Comparison of ENCODE assay signal across 7 mouse cellular contexts in the genomic region with DNA sequence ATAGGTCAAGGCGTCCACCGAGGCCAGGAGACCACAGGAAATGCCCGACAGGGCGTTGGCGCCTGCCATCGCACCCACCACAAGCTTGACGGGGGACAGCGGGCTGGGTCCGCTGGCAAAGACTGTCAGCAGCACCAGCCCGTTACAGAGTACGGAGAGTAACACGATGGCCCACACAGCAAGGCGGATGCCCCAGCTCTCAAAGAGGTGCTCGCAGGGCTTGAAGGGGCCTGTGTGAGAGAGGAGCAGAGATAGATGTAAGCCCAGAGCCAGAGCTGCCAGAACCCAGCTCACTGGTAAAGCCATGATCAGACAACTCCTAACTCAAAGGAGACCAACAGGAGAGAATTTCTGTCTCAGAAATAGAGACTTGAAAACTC. TPM values are rescaled to one million over a fixed set of nuclear protein-coding genes. Genes with fewer than 3 reads are reported as not detected.
DNase-seq lines count a peak whose midpoint lies in the region; ATAC-seq and TF ChIP-seq lines count a peak whose summit lies in the region.

No protein-coding gene starts in this region.

- no peaks in the 10 kb centered on the region for H3K36me3 ChIP-seq in lung, postnatal 0 days (ENCODE audit: insufficient read depth, low read length)
- H3K36me3 ChIP-seq in forebrain, embryonic 14.5 days (ENCODE audit: control insufficient read depth, insufficient read depth, low read length), result no peaks in the 10 kb centered on the region
- H3K36me3 ChIP-seq in limb, embryonic 12.5 days, result no peaks in the 10 kb centered on the region
- no peaks in the 10 kb centered on the region for H3K36me3 ChIP-seq in small intestine, adult 2 months (ENCODE audit: control insufficient read depth, insufficient read depth, low read length)

- TF ChIP-seq EP300 in lung, postnatal 0 days (IDR thresholded peaks at IDR 0.05), result no peak

- peak overlapping the region; percentile 12; the same call in 1 of the 2 replicates for H3K4me3 ChIP-seq in lung, postnatal 0 days (ENCODE audit: low read depth, low read length)
- peak overlapping the region; percentile 43 for H3K4me3 ChIP-seq in forebrain, embryonic 14.5 days (ENCODE audit: low read depth, low read length)
- peak overlapping the region; percentile 51 for H3K4me3 ChIP-seq in limb, embryonic 12.5 days (replicated peaks)
- peak overlapping the region; percentile 59 for H3K4me3 ChIP-seq in small intestine, adult 2 months (ENCODE audit: low read depth, low read length)

- H3K27ac ChIP-seq in lung, postnatal 0 days (ENCODE audit: low read length), result no peak overlapping the region
- no peak overlapping the region for H3K27ac ChIP-seq in forebrain, embryonic 14.5 days (ENCODE audit: low read depth, low read length)
- 0 out of 2 replicates have a peak overlapping the region, but pooled peaks have one; percentile 29 for H3K27ac ChIP-seq in limb, embryonic 12.5 days
- no peak overlapping the region for H3K27ac ChIP-seq in small intestine, adult 2 months (ENCODE audit: insufficient read depth, low read depth, low read length)

- TF ChIP-seq POLR2A in small intestine, adult 2 months (IDR thresholded peaks at IDR 0.05; ENCODE audit: low read depth, low read length), result no peak

- 6% methylated on average over 14 of the region's 14 CpGs for WGBS in lung, postnatal 0 days
- WGBS in forebrain, embryonic 14.5 days, result 8% methylated on average over 14 of the region's 14 CpGs
- 16% methylated on average over 14 of the region's 14 CpGs for WGBS in limb, embryonic 12.5 days
- WGBS in small intestine, adult 2 months, result 14% methylated on average over 14 of the region's 14 CpGs

- peak overlapping the region; percentile 54 for H3K4me2 ChIP-seq in lung, postnatal 0 days (replicated peaks; ENCODE audit: low read depth, low read length)
- H3K4me2 ChIP-seq in forebrain, embryonic 14.5 days (ENCODE audit: low read length), result peak overlapping the region; percentile 90
- peak overlapping the region; percentile 93 for H3K4me2 ChIP-seq in limb, embryonic 12.5 days

- 0 out of 2 replicates have a peak, but pooled peaks have one; percentile 13 for ATAC-seq in lung, postnatal 0 days
- peak; percentile 55 for ATAC-seq in forebrain, embryonic 14.5 days
- peak; percentile 7; the same call in 1 of the 2 replicates for ATAC-seq in limb, embryonic 12.5 days (ENCODE audit: insufficient number of reproducible peaks, insufficient read depth, low FRiP score, low TSS enrichment, low read depth)

- no peak for DNase-seq in lung, postnatal 0 days (ENCODE audit: low spot score)
- no peak for DNase-seq in lung, postnatal 25 days (ENCODE audit: low spot score)
- DNase-seq in forebrain, embryonic 14.5 days (ENCODE audit: low spot score), result no peak
- no peak for DNase-seq in yolk sac, embryonic 10.5 days (ENCODE audit: low spot score)
- DNase-seq in cerebellum, adult 8-10 months, result no peak

- H3K4me1 ChIP-seq in lung, postnatal 0 days (ENCODE audit: insufficient read depth, low read depth, low read length), result no peaks in the 10 kb centered on the region
- H3K4me1 ChIP-seq in forebrain, embryonic 14.5 days (ENCODE audit: control insufficient read depth, insufficient read depth, low read length), result 0 out of 2 replicates have a peak, but pooled peaks cover 3% of the 10 kb centered on the region
- peaks cover 25% of the 10 kb centered on the region for H3K4me1 ChIP-seq in limb, embryonic 12.5 days (replicated peaks)
- H3K4me1 ChIP-seq in small intestine, adult 2 months (ENCODE audit: control insufficient read depth, insufficient read depth, insufficient read length, low read length), result peaks cover 10% of the 10 kb centered on the region

- H3K9ac ChIP-seq in lung, postnatal 0 days (replicated peaks; ENCODE audit: low read depth), result no peak overlapping the region
- H3K9ac ChIP-seq in forebrain, embryonic 14.5 days (ENCODE audit: low read length), result peak overlapping the region; percentile 68
- peak overlapping the region; percentile 56 for H3K9ac ChIP-seq in limb, embryonic 12.5 days (replicated peaks)

- TF ChIP-seq CTCF in lung, postnatal 0 days (IDR thresholded peaks at IDR 0.05), result no peak
- TF ChIP-seq CTCF in small intestine, adult 2 months (IDR thresholded peaks at IDR 0.05; ENCODE audit: extremely low read depth, insufficient read length, insufficient replicate concordance, low read depth, low read length), result no peak

- no peaks in the 10 kb centered on the region for H3K9me3 ChIP-seq in lung, postnatal 0 days (ENCODE audit: low read length)
- no peaks in the 10 kb centered on the region for H3K9me3 ChIP-seq in forebrain, embryonic 14.5 days (replicated peaks; ENCODE audit: control insufficient read depth, low read length)
- H3K9me3 ChIP-seq in limb, embryonic 12.5 days, result no peaks in the 10 kb centered on the region

- H3K27me3 ChIP-seq in lung, postnatal 0 days (replicated peaks; ENCODE audit: insufficient read depth, low read length), result 0 out of 2 replicates have a peak, but pooled peaks cover 3% of the 10 kb centered on the region
- no peaks in the 10 kb centered on the region for H3K27me3 ChIP-seq in forebrain, embryonic 14.5 days (replicated peaks; ENCODE audit: control insufficient read depth, insufficient read depth, low read length)
- H3K27me3 ChIP-seq in limb, embryonic 12.5 days, result peaks cover 29% of the 10 kb centered on the region
- peaks cover 12% of the 10 kb centered on the region for H3K27me3 ChIP-seq in small intestine, adult 2 months (ENCODE audit: control insufficient read depth, insufficient read depth, low read length)

RNA-seq across cellular contexts. Expression of gene Ube2t, which starts 25.6 kb away (rescaled TPM):
- 4.7 and 5.6 TPM in 2 replicates for polyA plus RNA-seq in lung, postnatal 0 days (2015; fragmentation: Nextera tagmentation; extraction: Ambion mirVana)
- polyA plus RNA-seq in forebrain, embryonic 14.5 days (2014; fragmentation: Nextera tagmentation; extraction: Ambion mirVana), result 27.5 and 33.8 TPM in 2 replicates
- 40.7 and 45.6 TPM in 2 replicates for polyA plus RNA-seq in limb, embryonic 12.5 days (2016; fragmentation: Nextera tagmentation; extraction: Ambion mirVana)
- polyA plus RNA-seq in small intestine, adult 2 months (2012; rRNA removed), result 0.58 and 1.4 TPM in 2 replicates

RNA-seq across cellular contexts. Expression of gene Ppp1r12b, which starts 32.2 kb away (rescaled TPM):
- 5.4 and 6.1 TPM in 2 replicates for polyA plus RNA-seq in lung, postnatal 0 days (2015; fragmentation: Nextera tagmentation; extraction: Ambion mirVana)
- polyA plus RNA-seq in forebrain, embryonic 14.5 days (2014; fragmentation: Nextera tagmentation; extraction: Ambion mirVana), result 9.4 and 14.9 TPM in 2 replicates
- 7.7 and 8.5 TPM in 2 replicates for polyA plus RNA-seq in limb, embryonic 12.5 days (2016; fragmentation: Nextera tagmentation; extraction: Ambion mirVana)
- polyA plus RNA-seq in small intestine, adult 2 months (2012; rRNA removed), result 9.7 and 10.4 TPM in 2 replicates
